Mouse (Mus musculus) frontal cortex, adult (tissue): Measurements from ENCODE around the gene Prkci.
A peak's percentile ranks its signal among the peaks of the same experiment; 100 is the strongest.

Experiments used
- ATAC-seq: cut with Nextera tagmentation; 2 replicates; pipeline ENCODE4 v1.9.2; 2017; ENCODE audit warnings: mild to moderate bottlenecking, moderate library complexity, mixed read lengths; ENCODE audit not compliant: low TSS enrichment

The Prkci gene

GRCm38 (mm10) chr3:31083507-31084245 is 88.1 kb downstream of the Prkci start:
- no peak; the same call in 1 of the 2 replicates for ATAC-seq

GRCm38 (mm10) chr3:31085000-31085399 is 89.5 kb downstream of the Prkci start:
- no peak for ATAC-seq

GRCm38 (mm10) chr3:31088789-31089775 is 93.5 kb downstream of the Prkci start:
- ATAC-seq = no peak

GRCm38 (mm10) chr3:31089956-31090355 is 94.4 kb downstream of the Prkci start:
- no peak for ATAC-seq

GRCm38 (mm10) chr3:31093196-31093595 is 97.6 kb downstream of the Prkci start:
- ATAC-seq = peak; percentile 44

- ATAC-seq = peak; percentile 35
These were observed 98.2 kb downstream of the Prkci start for GRCm38 (mm10) chr3:31093627-31094351.

GRCm38 (mm10) chr3:31094531-31095178 is 99.1 kb downstream of the Prkci start, which contains the start of gene Skil:
TSS of gene Skil (plus strand) at chr3:31095058.
- ATAC-seq = peak; percentile 79

- ATAC-seq = no peak
These were observed 99.6 kb downstream of the Prkci start for GRCm38 (mm10) chr3:31095179-31095490.

- ATAC-seq = 0 out of 2 replicates have a peak, but pooled peaks have one; percentile 10
These were observed 100.1 kb downstream of the Prkci start for GRCm38 (mm10) chr3:31095491-31096154.

GRCm38 (mm10) chr3:31096155-31097101 is 100.9 kb downstream of the Prkci start:
- no peak for ATAC-seq

- no peak for ATAC-seq
These were observed 101.7 kb downstream of the Prkci start for GRCm38 (mm10) chr3:31097102-31097720.

GRCm38 (mm10) chr3:31097976-31098375 is 102.4 kb downstream of the Prkci start:
- no peak for ATAC-seq

- ATAC-seq = no peak
These were observed 103.0 kb downstream of the Prkci start for GRCm38 (mm10) chr3:31098556-31098955.

- ATAC-seq = no peak
These were observed 104.5 kb downstream of the Prkci start for GRCm38 (mm10) chr3:31100026-31100425.

- no peak for ATAC-seq
These were observed 105.3 kb downstream of the Prkci start for GRCm38 (mm10) chr3:31100802-31101201.
